Mouse (Mus musculus): ENCODE data around the gene Vmn1r214. TPM values are rescaled to one million over a fixed set of nuclear protein-coding genes. Genes with fewer than 3 reads are reported as not detected.

Vmn1r214 gene
- polyA plus RNA-seq, 1 experiment from 2014 or later = not detected

DNA sequence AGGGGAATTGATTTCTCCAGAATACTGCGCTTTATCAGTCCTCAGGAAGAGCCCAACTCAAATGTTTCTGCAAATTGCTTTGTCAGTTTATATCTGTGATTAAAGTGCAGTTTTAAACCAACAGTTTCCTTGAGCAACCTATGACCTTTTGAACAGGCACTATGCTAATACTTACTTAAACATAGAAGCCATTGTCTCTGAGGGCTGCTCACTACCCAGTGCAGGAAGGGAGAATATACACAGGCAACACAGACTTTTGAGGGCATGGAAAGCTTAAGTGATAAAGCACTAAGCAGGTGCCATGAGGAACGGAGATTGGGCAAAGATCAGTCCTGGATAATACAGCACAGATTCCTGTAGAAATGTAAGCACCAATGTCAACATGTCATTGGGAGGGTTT lies 39.1 kb downstream of the Vmn1r214 start:
- Histone ChIP-seq H3K36me3 (ENCODE audit: control insufficient read depth, insufficient read depth, low read length) (no peaks in the 10 kb centered on the region), H3K9ac (ENCODE audit: low read length) (no peak overlapping the region), H3K4me2 (ENCODE audit: low read depth, severe bottlenecking) (no peak overlapping the region), H3K4me3 (ENCODE audit: low read depth, low read length) (no peak overlapping the region), H3K27me3 (ENCODE audit: control insufficient read depth, insufficient read depth, low read length) (no peaks in the 10 kb centered on the region), H3K9me3 (ENCODE audit: control insufficient read depth, low read length) (no peaks in the 10 kb centered on the region), H3K27ac (replicated peaks; ENCODE audit: low read depth, low read length) (no peak overlapping the region), H3K4me1 (ENCODE audit: control insufficient read depth, insufficient read depth, low read length) (no peaks in the 10 kb centered on the region)
- no peak for DNase-seq (ENCODE audit: low spot score)
- no peak for ATAC-seq (ENCODE audit: insufficient number of reproducible peaks, low FRiP score, low TSS enrichment, low read depth)
- WGBS = 91% methylated on average over 2 of the region's 2 CpGs

Other genes with a start within 250 kb of the Vmn1r214 start
- gene Vmn1r209, start 220.7 kb upstream of the Vmn1r214 start, polyA plus RNA-seq (2014; fragmentation: Nextera tagmentation; extraction: Ambion mirVana) = not detected in 2 replicates
- not detected in 2 replicates for gene Vmn1r210, start 199.1 kb upstream of the Vmn1r214 start, polyA plus RNA-seq (2014; fragmentation: Nextera tagmentation; extraction: Ambion mirVana)
- gene Vmn1r211, start 172.9 kb upstream of the Vmn1r214 start, polyA plus RNA-seq (2014; fragmentation: Nextera tagmentation; extraction: Ambion mirVana) = not detected in 2 replicates
- gene Vmn1r212, start 146.2 kb upstream of the Vmn1r214 start, polyA plus RNA-seq (2014; fragmentation: Nextera tagmentation; extraction: Ambion mirVana) = not detected in 2 replicates
- not detected in 2 replicates for gene Vmn1r213, start 22.8 kb upstream of the Vmn1r214 start, polyA plus RNA-seq (2014; fragmentation: Nextera tagmentation; extraction: Ambion mirVana)
- not detected in 2 replicates for gene Vmn1r215, start 37.6 kb downstream of the Vmn1r214 start, polyA plus RNA-seq (2014; fragmentation: Nextera tagmentation; extraction: Ambion mirVana)
- gene Vmn1r217, start 87.8 kb downstream of the Vmn1r214 start, polyA plus RNA-seq (2014; fragmentation: Nextera tagmentation; extraction: Ambion mirVana) = not detected in 2 replicates
- gene Vmn1r218, start 102.7 kb downstream of the Vmn1r214 start, polyA plus RNA-seq (2014; fragmentation: Nextera tagmentation; extraction: Ambion mirVana) = not detected in 2 replicates
- 0.03 and 0.04 TPM in 2 replicates for gene Vmn1r219, start 128.9 kb downstream of the Vmn1r214 start, polyA plus RNA-seq (2014; fragmentation: Nextera tagmentation; extraction: Ambion mirVana)
- gene Vmn1r220, start 157.6 kb downstream of the Vmn1r214 start, polyA plus RNA-seq (2014; fragmentation: Nextera tagmentation; extraction: Ambion mirVana) = not detected in 2 replicates
- not detected in 2 replicates for gene Vmn1r221, start 183.7 kb downstream of the Vmn1r214 start, polyA plus RNA-seq (2014; fragmentation: Nextera tagmentation; extraction: Ambion mirVana)
- gene Vmn1r222, start 205.5 kb downstream of the Vmn1r214 start, polyA plus RNA-seq (2014; fragmentation: Nextera tagmentation; extraction: Ambion mirVana) = not detected in 2 replicates
- gene Vmn1r223, start 216.7 kb downstream of the Vmn1r214 start, polyA plus RNA-seq (2014; fragmentation: Nextera tagmentation; extraction: Ambion mirVana) = 0.04 TPM in 1 of 2 replicates, not detected in the other

All from limb, embryonic 11.5 days (tissue).